12 mouse cellular contexts compared by ENCODE assay signal in the genomic region with DNA sequence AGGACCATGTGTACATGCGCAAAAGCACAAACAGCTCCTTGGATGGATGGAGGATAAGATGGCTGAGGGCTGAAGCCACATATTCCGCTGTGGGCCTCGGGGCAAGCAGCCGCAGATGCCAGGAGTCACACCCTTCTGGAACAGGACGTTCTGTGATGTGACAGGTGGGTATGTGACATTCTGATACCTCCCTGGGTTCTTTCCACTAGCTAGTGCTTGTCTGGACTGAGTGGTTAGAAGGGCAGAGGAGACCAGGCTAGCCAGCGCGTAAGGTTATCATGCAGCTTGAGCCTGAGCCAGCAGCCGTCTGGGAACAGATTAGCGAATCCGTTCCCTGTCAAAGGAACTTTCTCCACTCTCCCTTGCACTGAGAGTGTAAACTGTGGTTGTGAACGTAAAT.
"Had no signal": no experiment of that assay in that cellular context is flagged by ENCODE, and none has a peak within 500 bp of the region (broad histone marks: within the 10 kb centered on the region; RNA-seq: fewer than 3 reads in every experiment).

No protein-coding gene starts in this region.

- H3K27me3 ChIP-seq: limb, embryonic 13.5 days; midbrain, embryonic 13.5 days; neural tube, embryonic 13.5 days; stomach, embryonic 15.5 days had no signal

- H3K4me1 ChIP-seq: limb, embryonic 13.5 days; midbrain, embryonic 13.5 days; neural tube, embryonic 13.5 days; stomach, embryonic 15.5 days had no signal

- ATAC-seq: intestine, postnatal 0 days; midbrain, embryonic 13.5 days had no signal

- H3K27ac ChIP-seq: kidney, postnatal 0 days; layer of hippocampus, adult 2 months; limb, embryonic 13.5 days; liver, embryonic 14.5 days; midbrain, embryonic 13.5 days; neural tube, embryonic 13.5 days; stomach, embryonic 15.5 days had no signal

- H3K36me3 ChIP-seq: limb, embryonic 13.5 days; midbrain, embryonic 13.5 days; neural tube, embryonic 13.5 days; stomach, embryonic 15.5 days had no signal

- H3K4me3 ChIP-seq: layer of hippocampus, adult 2 months; limb, embryonic 13.5 days; midbrain, embryonic 13.5 days; myocyte; neural tube, embryonic 13.5 days; stomach, embryonic 15.5 days had no signal

- H3K9me3 ChIP-seq: limb, embryonic 13.5 days; midbrain, embryonic 13.5 days; neural tube, embryonic 13.5 days; stomach, embryonic 15.5 days had no signal

- DNase-seq: kidney, adult 8-10 months; kidney, postnatal 4 days; retina, postnatal 1 day had no signal
